Mouse (Mus musculus) thymus, adult 2 months (tissue): ENCODE measurements around the gene Cyp2d26.

Experiments
- CTCF ChIP-seq: fragments of 200-500 bp; IDR thresholded peaks from 2 replicates; pipeline ENCODE4 v1.5.1; 2012; ENCODE audit warnings: mild to moderate bottlenecking, control low read depth, low read length, moderate library complexity, borderline replicate concordance; ENCODE audit not compliant: control insufficient read depth, poor library complexity, insufficient read depth; ENCODE audit errors: extremely low read depth
- POLR2A ChIP-seq: fragments of 200-500 bp; IDR thresholded peaks from 2 replicates; pipeline ENCODE4 v1.6.1; 2012; ENCODE audit warnings: mild to moderate bottlenecking, low read length, control low read depth, moderate library complexity; ENCODE audit not compliant: control insufficient read depth, poor library complexity, insufficient read depth; ENCODE audit errors: extremely low read depth

- TF ChIP-seq POLR2A: no peak
- TF ChIP-seq CTCF: no peak
Measured at GRCm38 (mm10) chr15:82794277-82794676, at the start of gene Cyp2d26.
